Mouse (Mus musculus) mouse trophoblast stem cell (cell line): ENCODE results near the gene Gm614.

Source experiments
- in situ Hi-C, 2 experiments: fragments of 300-500 bp; cut with MseI, MboI; formaldehyde crosslinking; loops; 2 replicates in 1 of 2; 3 replicates in 1 of 2; pipeline ENCODE4 v1.15.1; 2025

Gm614 gene

GRCm38 (mm10) chrX:101260441-101261325, 3.1 kb downstream of the Gm614 start:
- in situ Hi-C loops: no loop called here

- in situ Hi-C loops: no loop called here
Measured at GRCm38 (mm10) chrX:101256603-101257002, 7.2 kb downstream of the Gm614 start.

- in situ Hi-C loops: no loop called here
Measured at GRCm38 (mm10) chrX:101254740-101255139, 9.1 kb downstream of the Gm614 start.

- in situ Hi-C loops: no loop called here
Measured at GRCm38 (mm10) chrX:101253952-101254729, 9.7 kb downstream of the Gm614 start, which contains the start of gene Foxo4. Gene Foxo4 (plus strand): TSS chrX:101254528.

GRCm38 (mm10) chrX:101245011-101245410, 18.8 kb downstream of the Gm614 start:
- in situ Hi-C loops: no loop called here

GRCm38 (mm10) chrX:101222796-101223162, 41.0 kb downstream of the Gm614 start:
- in situ Hi-C loops: no loop called here

GRCm38 (mm10) chrX:101221834-101222795, 41.7 kb downstream of the Gm614 start, which contains the start of gene Snx12:
Gene Snx12 (minus strand): TSS chrX:101222563.
- in situ Hi-C loops: no loop called here
